Mouse (Mus musculus): ENCODE results near the gene Ndufaf4.

GRCm38 (mm10) chr4:24898636-24899035 is 753 bp downstream of the Ndufaf4 start:
- no peak for TF ChIP-seq POLR2A (IDR thresholded peaks at IDR 0.05; ENCODE audit: borderline replicate concordance, insufficient read depth, low read length)
- TF ChIP-seq CTCF (IDR thresholded peaks at IDR 0.05; ENCODE audit: borderline replicate concordance, insufficient read depth, low read depth, low read length): no peak

All from cerebellum, adult 2 months (tissue).